Mouse (Mus musculus) kidney, postnatal 4 days (tissue): ENCODE measurements around the gene Tmem175.
A peak's percentile ranks its signal among the peaks of the same experiment; 100 is the strongest.

Experiments used
- DNase-seq, 2 experiments: peaks; one replicate each; pipeline ENCODE4 v3.0.0; 2021; ENCODE audit warnings: mixed read lengths in 2 of 2

Tmem175 gene

GRCm38 (mm10) chr5:108678296-108678854 lies 48.8 kb downstream of the Tmem175 start:
- peak in 1 of 2 experiments; percentile 40 for DNase-seq

DNA sequence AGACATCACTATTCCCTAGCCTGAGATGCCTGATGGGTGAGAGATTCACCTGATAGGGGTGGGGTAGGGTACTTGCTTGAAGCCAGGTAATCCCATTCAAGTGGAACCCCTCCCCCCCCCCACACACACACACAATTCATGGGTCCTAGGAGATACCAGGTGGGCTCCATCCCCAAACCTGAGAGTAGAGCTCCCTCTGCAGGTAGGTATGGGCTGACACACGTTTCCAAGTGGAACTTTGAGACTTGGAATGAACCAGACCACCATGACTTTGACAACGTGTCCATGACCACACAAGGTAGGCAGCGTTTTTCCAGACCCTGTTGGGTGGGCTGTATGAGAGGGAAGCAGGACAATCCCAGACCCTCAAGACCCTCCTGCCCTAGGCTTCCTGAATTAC lies 50.3 kb downstream of the Tmem175 start:
- DNase-seq, result no peak

DNA sequence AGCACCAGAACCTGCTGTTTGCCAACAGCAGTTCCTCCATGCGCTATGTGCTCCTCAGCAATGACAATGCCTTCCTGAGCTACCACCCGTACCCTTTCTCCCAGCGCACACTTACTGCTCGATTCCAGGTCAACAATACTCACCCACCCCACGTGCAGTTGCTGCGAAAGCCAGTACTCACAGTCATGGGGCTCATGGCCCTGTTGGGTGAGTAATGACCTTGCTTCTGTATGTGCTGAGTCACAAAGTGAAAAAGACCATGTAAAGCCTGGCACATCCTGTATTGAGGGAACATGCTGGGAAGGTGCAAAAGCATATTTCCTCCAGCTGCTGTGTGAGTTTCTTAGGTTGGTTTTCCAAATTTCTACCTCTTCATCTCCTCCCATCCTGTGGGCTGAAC lies 51.3 kb downstream of the Tmem175 start:
- DNase-seq, result no peak

- no peak for DNase-seq
Observed at GRCm38 (mm10) chr5:108689091-108689490, 59.5 kb downstream of the Tmem175 start.

DNA sequence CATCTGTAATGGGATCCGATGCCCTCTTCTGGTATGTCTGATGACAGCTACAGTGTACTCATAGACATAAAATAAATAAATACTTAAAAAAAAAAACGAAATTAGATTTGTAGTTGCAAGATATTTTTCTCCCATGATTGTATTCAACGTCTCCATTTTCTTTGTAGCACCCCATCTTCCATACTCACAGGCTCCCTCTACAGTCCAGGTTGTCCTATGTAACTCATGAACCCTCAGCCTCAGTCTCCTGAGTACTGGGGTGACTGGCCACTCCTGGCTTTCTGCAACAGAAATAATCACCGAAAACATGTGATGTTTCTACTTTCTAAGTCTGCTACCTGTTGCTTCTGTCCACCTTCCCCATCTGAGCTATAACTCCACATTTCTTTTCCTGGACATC lies 61.6 kb downstream of the Tmem175 start:
- no peak for DNase-seq

GRCm38 (mm10) chr5:108692271-108692670 lies 62.7 kb downstream of the Tmem175 start, which contains the start of gene Fgfrl1:
Gene Fgfrl1, plus strand, starts transcription at chr5:108692382.
- peak; percentile 83 to 85 for DNase-seq

- peak; percentile 93 to 95 for DNase-seq
Observed at GRCm38 (mm10) chr5:108693872-108694288, 64.3 kb downstream of the Tmem175 start.

- peak; percentile 64 to 77 for DNase-seq
Observed at GRCm38 (mm10) chr5:108694352-108695261, 65.0 kb downstream of the Tmem175 start.

DNA sequence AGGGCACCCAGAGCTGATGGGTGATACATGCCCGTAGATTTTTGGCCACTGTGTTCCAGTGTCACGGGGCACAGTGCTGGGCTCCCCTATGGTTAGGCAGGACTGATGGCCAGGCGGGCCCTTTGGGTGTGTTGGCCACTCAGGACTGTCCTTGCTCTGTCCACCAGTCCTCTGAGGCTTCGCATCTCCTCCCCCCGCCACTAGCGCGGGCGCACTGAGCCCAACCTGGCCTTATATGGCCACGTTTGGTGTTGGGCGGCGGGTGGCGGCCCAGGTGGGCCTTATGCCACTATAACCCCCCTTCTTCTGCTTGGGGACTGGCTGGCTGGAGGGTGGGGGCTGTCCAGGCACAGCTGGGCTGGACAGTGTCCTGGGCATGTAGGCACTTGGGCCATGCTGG lies 66.3 kb downstream of the Tmem175 start:
- DNase-seq, result no peak

- no peak for DNase-seq
Observed at GRCm38 (mm10) chr5:108696542-108696941, 67.0 kb downstream of the Tmem175 start.

DNA sequence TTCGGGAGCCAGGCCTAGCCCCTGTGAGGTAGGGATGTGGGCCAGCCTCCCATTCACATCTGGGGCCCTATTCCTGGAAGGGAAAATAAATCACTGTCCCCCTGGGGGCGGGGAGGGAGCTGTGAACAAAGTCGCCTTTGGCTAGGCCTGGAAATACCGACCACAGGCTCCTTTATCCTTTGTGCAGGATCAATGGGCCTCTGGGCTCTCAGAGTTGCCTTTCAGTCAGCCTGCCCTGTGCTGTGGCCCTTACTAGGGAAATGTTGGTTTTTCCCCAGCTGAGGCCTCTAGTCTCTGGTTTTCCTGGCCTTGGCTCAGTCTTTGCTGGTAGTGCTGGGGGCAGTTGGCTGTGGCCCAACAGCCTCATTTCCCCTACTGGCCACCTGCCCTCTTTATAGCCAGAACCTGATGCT lies 67.8 kb downstream of the Tmem175 start:
- peak in 1 of 2 experiments; percentile 24 for DNase-seq
